Mouse (Mus musculus): ENCODE measurements around the gene Baz2b.
"Not testable (repeated sequence)": the region's sequence is repeated elsewhere in the genome, so short reads cannot be mapped to it uniquely, and the experiment has no call there.

Baz2b gene

GRCm38 (mm10) chr2:59936296-59936695 lies 273.3 kb downstream of the Baz2b start:
- DNase-seq: peak; percentile 57

- DNase-seq: no peak
Observed at GRCm38 (mm10) chr2:59933129-59933528, 276.5 kb downstream of the Baz2b start.

- no peak for DNase-seq
Observed at GRCm38 (mm10) chr2:59932244-59932643, 277.4 kb downstream of the Baz2b start.

- no peak for DNase-seq
Observed at GRCm38 (mm10) chr2:59913610-59914009, 296.0 kb downstream of the Baz2b start.

GRCm38 (mm10) chr2:59908048-59908447 lies 301.6 kb downstream of the Baz2b start:
- DNase-seq: no peak

GRCm38 (mm10) chr2:59904007-59904406 lies 305.6 kb downstream of the Baz2b start:
- DNase-seq: no peak

- no peak for DNase-seq
Observed at GRCm38 (mm10) chr2:59898666-59899065, 311.0 kb downstream of the Baz2b start.

GRCm38 (mm10) chr2:59898105-59898504 lies 311.5 kb downstream of the Baz2b start:
- DNase-seq: no peak

GRCm38 (mm10) chr2:59896837-59897236 lies 312.8 kb downstream of the Baz2b start:
- no peak for DNase-seq

GRCm38 (mm10) chr2:59896400-59896799 lies 313.2 kb downstream of the Baz2b start:
- no peak for DNase-seq

- no peak for DNase-seq
Observed at GRCm38 (mm10) chr2:59889699-59890098, 319.9 kb downstream of the Baz2b start.

- DNase-seq: no peak
Observed at GRCm38 (mm10) chr2:59882742-59883281, 326.8 kb downstream of the Baz2b start.

- DNase-seq: peak; percentile 97
Observed at GRCm38 (mm10) chr2:59881831-59882741, 327.6 kb downstream of the Baz2b start, which contains the start of gene Wdsub1. Gene Wdsub1, minus strand, starts transcription at chr2:59882591.

GRCm38 (mm10) chr2:59881404-59881803 lies 328.2 kb downstream of the Baz2b start:
- DNase-seq: no peak

- DNase-seq: no peak
Observed at GRCm38 (mm10) chr2:59878221-59878620, 331.4 kb downstream of the Baz2b start.

- DNase-seq: no peak
Observed at GRCm38 (mm10) chr2:59877335-59877734, 332.3 kb downstream of the Baz2b start.

GRCm38 (mm10) chr2:59876482-59876881 lies 333.2 kb downstream of the Baz2b start:
- DNase-seq: no peak

GRCm38 (mm10) chr2:59870526-59870925 lies 339.1 kb downstream of the Baz2b start:
- no peak for DNase-seq

GRCm38 (mm10) chr2:59862618-59863017 lies 347.0 kb downstream of the Baz2b start:
- no peak for DNase-seq

GRCm38 (mm10) chr2:59854363-59854762 lies 355.3 kb downstream of the Baz2b start:
- DNase-seq: no peak

GRCm38 (mm10) chr2:59853543-59853942 lies 356.1 kb downstream of the Baz2b start:
- DNase-seq: no peak

GRCm38 (mm10) chr2:59852916-59853315 lies 356.7 kb downstream of the Baz2b start:
- no peak for DNase-seq

GRCm38 (mm10) chr2:59851885-59852284 lies 357.8 kb downstream of the Baz2b start:
- DNase-seq: not testable (repeated sequence)
